Mouse (Mus musculus) stomach, embryonic 14.5 days (tissue): ENCODE results near the gene Fam117a. TPM values are rescaled to one million over a fixed set of nuclear protein-coding genes. Genes with fewer than 3 reads are reported as not detected.

Experiments used
- ATAC-seq: fragments of 200-750 bp; cut with Nextera tagmentation; 2 replicates; pipeline ENCODE4 v1.8.0; 2017; ENCODE audit warnings: low read depth, moderate TSS enrichment; ENCODE audit not compliant: insufficient number of reproducible peaks, insufficient read depth, low FRiP score
- H3K27ac ChIP-seq: fragments of 300-500 bp; sonication (generic); 2 replicates; pipeline ENCODE4 v1.5.1; 2014; ENCODE audit warnings: mild to moderate bottlenecking, low read length, moderate library complexity, mixed read lengths
- H3K27me3 ChIP-seq: fragments of 300-500 bp; sonication (generic); 2 replicates; pipeline ENCODE4 v1.6.1; 2014; ENCODE audit warnings: low read length, control low read depth, mixed read lengths; ENCODE audit not compliant: control insufficient read depth, insufficient read depth
- H3K36me3 ChIP-seq: fragments of 300-500 bp; sonication (generic); 2 replicates; pipeline ENCODE4 v1.6.1; 2014; ENCODE audit warnings: mild to moderate bottlenecking, control low read depth, low read length, moderate library complexity, mixed read lengths; ENCODE audit not compliant: control insufficient read depth, insufficient read depth
- H3K4me1 ChIP-seq: fragments of 300-500 bp; sonication (generic); 2 replicates; pipeline ENCODE4 v1.6.1; 2014; ENCODE audit warnings: low read length, control low read depth, mixed read lengths; ENCODE audit not compliant: control insufficient read depth, insufficient read depth
- H3K4me2 ChIP-seq: fragments of 300-500 bp; sonication (generic); replicated peaks from 2 replicates; pipeline ENCODE4 v1.6.1; 2014; ENCODE audit warnings: low read depth, low read length, control low read depth
- H3K4me3 ChIP-seq: fragments of 300-500 bp; sonication (generic); 2 replicates; pipeline ENCODE4 v1.5.1; 2014; ENCODE audit warnings: low read depth, low read length, control low read depth
- H3K9ac ChIP-seq: fragments of 300-500 bp; sonication (generic); replicated peaks from 2 replicates; pipeline ENCODE4 v1.6.1; 2014; ENCODE audit warnings: low read depth, mild to moderate bottlenecking, control low read depth, low read length, moderate library complexity, mixed read lengths
- H3K9me3 ChIP-seq: fragments of 300-500 bp; sonication (generic); 2 replicates; pipeline ENCODE4 v1.6.1; 2016; ENCODE audit warnings: low read depth, low read length, control low read depth; ENCODE audit not compliant: control insufficient read depth
- WGBS: fragments of 180-500 bp; shearing (Covaris S2); extraction: QIAGEN DNeasy Blood & Tissue Kit; methylation state at CpG from one replicate; pipeline ENCODE4 v1.1.7; 2014; 5-methylcytosine and 5-hydroxymethylcytosine counted together
- polyA plus RNA-seq: library from polyadenylated mRNA; unstranded; fragments of >200 nt; fragmentation: Nextera tagmentation; extraction: Ambion mirVana; gene quantifications from 2 replicates; pipeline ENCODE4 v1.2.1, GENCODE M21; 2014

Fam117a gene
- polyA plus RNA-seq, 1 experiment from 2014 or later = 15.7 TPM

GRCm38 (mm10) chr11:95350960-95351359 lies 14.1 kb downstream of the Fam117a start:
- Histone ChIP-seq H3K27me3 (no peaks in the 10 kb centered on the region), H3K9me3 (no peaks in the 10 kb centered on the region), H3K9ac (no peak overlapping the region), H3K4me3 (no peak overlapping the region), H3K4me1 (peaks cover 7% of the 10 kb centered on the region; the same call in 1 of the 2 replicates), H3K4me2 (no peak overlapping the region), H3K36me3 (peaks cover 12% of the 10 kb centered on the region), H3K27ac (no peak overlapping the region; the same call in 1 of the 2 replicates)
- WGBS = 66% methylated on average over 3 of the region's 3 CpGs
- ATAC-seq = no peak

- Histone ChIP-seq H3K9me3 (no peaks in the 10 kb centered on the region), H3K9ac (no peak overlapping the region), H3K36me3 (peaks cover 5% of the 10 kb centered on the region), H3K27ac (no peak overlapping the region), H3K4me1 (peaks cover 9% of the 10 kb centered on the region), H3K4me3 (no peak overlapping the region), H3K4me2 (no peak overlapping the region), H3K27me3 (no peaks in the 10 kb centered on the region)
- WGBS = 91% methylated on average over 2 of the region's 2 CpGs
- ATAC-seq = no peak
Observed at GRCm38 (mm10) chr11:95352686-95353085, 15.9 kb downstream of the Fam117a start.

GRCm38 (mm10) chr11:95353226-95353625 lies 16.4 kb downstream of the Fam117a start:
- no peak overlapping the region for H3K9ac ChIP-seq
- no peaks in the 10 kb centered on the region for H3K27me3 ChIP-seq
- H3K36me3 ChIP-seq = peaks cover 5% of the 10 kb centered on the region
- no peak overlapping the region for H3K4me2 ChIP-seq
- H3K4me3 ChIP-seq = no peak overlapping the region
- H3K4me1 ChIP-seq = peaks cover 9% of the 10 kb centered on the region
- WGBS = 85% methylated on average over 9 of the region's 9 CpGs
- no peaks in the 10 kb centered on the region for H3K9me3 ChIP-seq
- no peak for ATAC-seq
- no peak overlapping the region for H3K27ac ChIP-seq

- Histone ChIP-seq H3K4me3 (no peak overlapping the region), H3K9me3 (no peaks in the 10 kb centered on the region), H3K4me1 (peaks cover 9% of the 10 kb centered on the region), H3K27ac (no peak overlapping the region; the same call in 1 of the 2 replicates), H3K36me3 (no peaks in the 10 kb centered on the region; the same call in none of the 2 replicates), H3K27me3 (no peaks in the 10 kb centered on the region), H3K9ac (no peak overlapping the region), H3K4me2 (no peak overlapping the region)
- no peak for ATAC-seq
- 75% methylated on average over 14 of the region's 14 CpGs for WGBS
Observed at GRCm38 (mm10) chr11:95354228-95354944, 17.6 kb downstream of the Fam117a start.

GRCm38 (mm10) chr11:95354945-95355660 lies 18.3 kb downstream of the Fam117a start:
- ATAC-seq = no peak
- 72% methylated on average over 12 of the region's 12 CpGs for WGBS
- Histone ChIP-seq H3K27ac (no peak overlapping the region; the same call in 1 of the 2 replicates), H3K4me3 (no peak overlapping the region), H3K9ac (no peak overlapping the region), H3K4me1 (peaks cover 9% of the 10 kb centered on the region), H3K4me2 (no peak overlapping the region), H3K36me3 (no peaks in the 10 kb centered on the region; the same call in none of the 2 replicates), H3K27me3 (no peaks in the 10 kb centered on the region), H3K9me3 (no peaks in the 10 kb centered on the region)

GRCm38 (mm10) chr11:95355661-95356011 lies 18.8 kb downstream of the Fam117a start:
- ATAC-seq = no peak
- Histone ChIP-seq H3K9me3 (no peaks in the 10 kb centered on the region), H3K4me1 (peaks cover 9% of the 10 kb centered on the region), H3K27ac (no peak overlapping the region), H3K36me3 (no peaks in the 10 kb centered on the region; the same call in none of the 2 replicates), H3K27me3 (no peaks in the 10 kb centered on the region), H3K4me2 (no peak overlapping the region), H3K9ac (no peak overlapping the region), H3K4me3 (no peak overlapping the region)
- 92% methylated on average over 5 of the region's 5 CpGs for WGBS

GRCm38 (mm10) chr11:95356039-95356438 lies 19.2 kb downstream of the Fam117a start:
- H3K27ac ChIP-seq = no peak overlapping the region
- no peak overlapping the region for H3K4me3 ChIP-seq
- peaks cover 9% of the 10 kb centered on the region for H3K4me1 ChIP-seq
- no peaks in the 10 kb centered on the region for H3K9me3 ChIP-seq
- no peak overlapping the region for H3K9ac ChIP-seq
- 83% methylated on average over 7 of the region's 7 CpGs for WGBS
- H3K36me3 ChIP-seq = no peaks in the 10 kb centered on the region; the same call in none of the 2 replicates
- ATAC-seq = 0 out of 2 replicates have a peak, but pooled peaks have one; percentile 4
- no peak overlapping the region for H3K4me2 ChIP-seq
- H3K27me3 ChIP-seq = no peaks in the 10 kb centered on the region

- no peaks in the 10 kb centered on the region for H3K27me3 ChIP-seq
- H3K4me3 ChIP-seq = no peak overlapping the region
- peaks cover 9% of the 10 kb centered on the region for H3K4me1 ChIP-seq
- whole genome bisulfite sequencing = 75% methylated on average over 17 of the region's 17 CpGs
- no peaks in the 10 kb centered on the region; the same call in none of the 2 replicates for H3K36me3 ChIP-seq
- H3K9ac ChIP-seq = no peak overlapping the region
- H3K9me3 ChIP-seq = no peaks in the 10 kb centered on the region
- ATAC-seq = peak; percentile 85; the same call in 1 of the 2 replicates
- no peak overlapping the region for H3K27ac ChIP-seq
- no peak overlapping the region for H3K4me2 ChIP-seq
Observed at GRCm38 (mm10) chr11:95356469-95357273, 19.9 kb downstream of the Fam117a start.
